Mouse (Mus musculus) heart, postnatal 36 days (tissue): ENCODE measurements around the gene Ccnd2. TPM values are rescaled to one million over a fixed set of nuclear protein-coding genes. Genes with fewer than 3 reads are reported as not detected.

Source experiments
- DNase-seq, 2 experiments: peaks; one replicate each; pipeline ENCODE4 v3.0.0; 2021 to 2022
- intact Hi-C: fragments of 180-260 bp; cut with DNase I; formaldehyde crosslinking; loops from one replicate; pipeline ENCODE4 v1.15.1; 2025
- total RNA-seq, 2 experiments: library from RNA; stranded (reverse); gene quantifications; 2 replicates each; pipeline ENCODE4 v1.2.3; 2021

Ccnd2 gene
- 100 to 1,000 TPM; 107 to 138 TPM for total RNA-seq

- peak; percentile 59 to 68 for DNase-seq
These were observed at the start of gene Ccnd2 for GRCm38 (mm10) chr6:127152106-127152951. Gene Ccnd2, minus strand, starts transcription at chr6:127152193.

DNA sequence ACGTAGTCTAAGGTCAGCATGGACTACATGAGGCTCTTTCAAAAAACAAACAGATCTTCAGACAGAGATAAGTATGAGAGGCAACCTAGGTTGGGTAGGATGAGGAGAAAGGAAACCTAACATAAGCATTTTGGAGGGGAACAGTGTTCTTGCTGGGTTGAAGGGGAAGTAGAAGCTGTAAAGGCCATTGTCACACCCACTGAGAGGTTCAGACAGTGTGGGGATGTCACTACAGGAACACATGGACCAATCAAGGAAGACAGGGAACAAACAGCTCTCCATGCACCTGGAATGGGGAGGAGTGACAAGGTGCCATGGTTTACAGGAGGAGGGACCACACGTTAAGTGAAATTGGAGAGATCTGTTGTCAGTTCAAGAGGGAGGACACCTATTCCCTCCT lies 45.0 kb upstream of the Ccnd2 start:
- DNase-seq: no peak
- intact Hi-C loops: no loop called here

More at GRCm38 (mm10) chr6:127152106-127152951, at the start of gene Ccnd2:
- intact Hi-C loops: no loop called here

DNA sequence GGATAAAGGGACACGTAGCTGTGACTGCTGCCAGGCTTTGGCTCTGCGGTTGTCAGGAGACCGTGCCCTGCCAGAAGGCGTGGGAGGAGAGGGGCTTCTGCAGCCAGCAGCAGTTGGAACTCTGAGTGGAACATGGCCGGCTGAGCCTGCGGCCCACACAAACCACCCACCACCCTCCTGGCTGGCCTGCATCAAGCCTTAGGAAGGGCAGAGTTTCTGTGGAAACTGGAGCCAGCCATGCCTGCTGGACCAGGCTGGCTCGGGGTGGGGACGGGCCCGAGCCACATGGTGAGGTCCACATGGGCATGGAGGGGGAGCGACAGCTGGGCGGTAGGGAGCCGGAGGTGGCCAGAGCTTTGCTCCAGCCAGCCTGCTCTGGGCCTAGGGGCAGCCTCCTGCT lies 29.3 kb upstream of the Ccnd2 start:
- DNase-seq: peak; percentile 25 to 29
- intact Hi-C loops: no loop called here

DNA sequence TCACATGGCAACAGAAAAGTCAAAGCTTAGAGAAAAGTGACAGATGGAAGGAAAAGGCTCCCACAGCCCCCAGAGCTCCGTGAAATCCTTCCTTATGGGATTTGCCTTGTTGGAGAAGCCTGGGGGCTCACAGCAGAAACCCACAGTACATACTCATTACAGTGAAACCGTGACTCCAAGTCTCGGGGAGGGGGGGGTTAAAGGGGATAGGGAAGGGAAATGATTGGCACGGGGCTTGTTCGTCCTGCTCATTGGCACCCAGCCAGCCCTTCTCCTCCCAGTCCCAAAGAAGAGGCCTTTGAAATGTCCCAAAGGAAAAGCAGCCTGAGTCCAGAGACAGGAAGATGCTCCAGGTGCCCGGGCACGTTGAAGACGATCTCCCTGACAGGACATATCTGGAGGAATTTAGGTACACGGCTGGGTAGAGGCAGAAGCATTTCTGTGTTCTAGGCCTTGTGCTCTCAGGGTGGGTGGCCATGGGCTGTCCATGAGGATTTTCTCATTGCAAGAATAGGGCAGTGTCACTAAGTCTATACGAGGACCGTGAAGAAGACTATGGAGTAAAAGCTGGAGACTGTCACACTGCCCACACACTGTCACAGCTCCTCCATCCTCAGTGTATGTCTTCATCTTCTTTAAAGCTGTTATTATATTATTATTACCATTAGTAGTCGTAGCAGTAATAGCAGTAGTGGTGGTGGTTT lies 27.2 kb upstream of the Ccnd2 start:
- intact Hi-C loops: no loop called here
- no peak for DNase-seq

GRCm38 (mm10) chr6:127177962-127178361 lies 26.0 kb upstream of the Ccnd2 start:
- intact Hi-C loops: no loop called here
- DNase-seq: no peak

DNA sequence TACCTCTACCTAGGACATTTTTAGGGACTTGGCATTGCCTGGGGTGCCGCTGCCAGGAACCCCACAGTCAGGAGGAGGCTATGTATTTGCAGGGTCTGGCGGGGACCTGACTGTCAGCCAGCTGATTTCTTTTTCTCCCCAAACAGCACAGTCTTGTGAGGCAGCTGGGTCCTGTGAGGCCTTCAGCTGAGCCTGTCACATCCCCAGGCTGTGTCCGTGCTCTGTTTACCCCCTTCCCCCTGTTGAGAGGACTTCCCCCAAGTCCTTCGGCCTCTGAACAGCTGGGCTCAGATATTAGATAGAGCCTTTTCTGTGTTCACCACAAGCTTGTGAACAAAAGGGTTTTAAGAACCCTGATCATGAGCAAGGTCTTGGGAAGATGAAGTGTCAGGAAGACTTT lies 25.4 kb upstream of the Ccnd2 start:
- DNase-seq: no peak
- intact Hi-C loops: no loop called here

GRCm38 (mm10) chr6:127172461-127172860 lies 20.5 kb upstream of the Ccnd2 start:
- intact Hi-C loops: no loop called here
- no peak for DNase-seq

DNA sequence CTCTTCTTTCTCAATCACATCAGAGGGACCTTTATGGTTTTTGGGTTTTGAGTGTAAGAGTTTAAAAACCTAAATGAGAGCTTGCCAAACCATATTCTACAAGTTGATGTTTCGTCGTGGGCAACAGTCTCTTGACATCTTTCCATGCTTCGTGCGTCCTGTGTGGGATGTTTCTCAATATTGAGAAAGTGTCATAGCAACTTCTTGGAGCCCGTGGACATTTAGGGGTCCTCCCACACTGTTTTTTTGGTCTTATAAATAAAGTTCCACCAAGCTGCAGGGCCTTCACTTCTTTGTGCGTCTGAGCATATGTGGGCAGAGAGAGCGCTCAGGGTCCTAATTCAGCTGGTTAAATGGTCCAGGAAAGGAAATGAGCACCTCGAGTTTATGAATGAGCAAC lies 18.7 kb upstream of the Ccnd2 start:
- intact Hi-C loops: no loop called here
- DNase-seq: no peak

GRCm38 (mm10) chr6:127165663-127166062 lies 13.7 kb upstream of the Ccnd2 start:
- intact Hi-C loops: no loop called here
- no peak for DNase-seq

- intact Hi-C loops: no loop called here
These were observed 10.8 kb upstream of the Ccnd2 start for GRCm38 (mm10) chr6:127162842-127163241.

GRCm38 (mm10) chr6:127157321-127157720 lies 5.3 kb upstream of the Ccnd2 start:
- intact Hi-C loops: no loop called here
- DNase-seq: no peak

More at GRCm38 (mm10) chr6:127162842-127163241, 10.8 kb upstream of the Ccnd2 start:
- no peak for DNase-seq

DNA sequence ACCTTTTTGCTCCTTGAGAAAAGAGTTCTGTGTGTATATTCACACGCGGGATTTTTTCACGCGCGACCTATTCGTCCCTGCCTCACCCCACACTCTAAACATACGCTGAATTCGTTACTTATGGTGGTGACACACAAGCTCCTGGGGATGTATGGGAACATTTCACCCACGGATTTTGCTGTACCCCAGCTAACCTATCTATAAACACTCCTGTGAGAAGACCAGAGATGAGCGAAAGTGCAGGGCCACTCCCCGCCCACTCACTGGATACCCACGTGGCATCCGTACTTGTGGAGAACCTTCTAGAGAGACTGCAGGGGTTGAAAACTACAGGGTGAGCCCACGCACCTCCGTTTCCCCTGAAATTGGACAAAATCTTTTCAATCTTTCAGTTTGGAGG lies 3.5 kb upstream of the Ccnd2 start:
- DNase-seq: peak in 1 of 2 experiments; percentile 35
- intact Hi-C loops: no loop called here

DNA sequence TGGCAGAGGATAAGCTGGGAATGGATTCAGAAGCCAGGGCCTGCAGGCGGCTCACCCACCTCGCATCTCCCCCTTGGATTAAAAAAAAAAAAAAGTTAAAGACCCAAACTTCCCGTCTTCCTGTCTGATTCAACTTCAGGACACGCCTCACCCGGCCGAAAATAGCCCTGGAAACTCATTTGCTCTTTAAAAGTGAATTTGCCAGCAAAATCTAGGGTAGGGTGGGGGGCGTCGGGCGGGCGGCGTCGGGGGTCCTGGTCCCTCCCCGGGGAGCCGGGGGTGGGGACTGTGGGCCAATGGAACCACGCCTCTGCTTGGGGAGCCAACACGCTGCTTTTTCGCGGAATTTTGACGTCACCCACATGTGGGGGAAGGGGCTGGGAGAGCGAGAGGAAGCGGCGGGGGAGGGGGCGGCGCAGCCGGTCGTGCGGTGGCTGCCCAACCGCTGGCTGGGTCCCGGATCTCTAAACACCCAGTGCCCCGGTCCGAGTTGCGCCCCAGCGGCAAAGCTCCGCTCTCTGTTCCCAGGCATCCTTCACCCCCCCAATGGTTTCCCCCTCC lies 2.8 kb upstream of the Ccnd2 start:
- intact Hi-C loops: no loop called here

GRCm38 (mm10) chr6:127153972-127154707 lies 2.1 kb upstream of the Ccnd2 start:
- intact Hi-C loops: no loop called here
- peak; percentile 33 to 35 for DNase-seq

More for the DNA sequence above, 2.8 kb upstream of the Ccnd2 start:
- peak; percentile 71 for DNase-seq

GRCm38 (mm10) chr6:127153296-127153800 lies 1.4 kb upstream of the Ccnd2 start:
- DNase-seq: peak; percentile 44 to 59
- intact Hi-C loops: no loop called here

DNA sequence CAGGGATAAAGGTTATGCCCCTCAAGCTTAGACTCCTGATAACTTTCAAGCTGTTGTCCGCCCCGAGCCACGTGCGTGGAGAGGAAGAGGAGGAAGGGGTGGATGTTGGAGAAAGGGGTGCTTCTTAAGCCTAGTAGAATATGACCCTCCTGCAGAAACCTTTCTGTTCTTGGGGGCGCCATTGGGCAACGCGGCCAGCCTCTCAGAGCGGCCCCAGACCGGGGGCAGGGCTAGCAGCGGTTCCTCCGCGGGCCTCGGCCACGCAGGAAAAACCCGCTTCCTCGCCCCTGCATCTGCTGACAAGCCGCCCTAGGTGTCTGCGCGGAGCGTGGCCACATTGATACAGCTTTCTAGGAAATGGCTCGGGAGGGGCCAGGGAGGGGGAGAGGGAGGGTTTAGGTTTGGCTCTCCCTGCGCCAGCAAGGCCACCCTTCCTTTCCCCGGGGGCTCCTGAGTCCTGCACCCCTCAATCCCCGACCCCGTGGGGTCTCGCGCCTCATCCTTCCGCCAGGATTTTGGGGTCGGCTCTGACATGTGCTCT lies 358 bp downstream of the Ccnd2 start:
- peak; percentile 43 to 63 for DNase-seq
- intact Hi-C loops: no loop called here

DNA sequence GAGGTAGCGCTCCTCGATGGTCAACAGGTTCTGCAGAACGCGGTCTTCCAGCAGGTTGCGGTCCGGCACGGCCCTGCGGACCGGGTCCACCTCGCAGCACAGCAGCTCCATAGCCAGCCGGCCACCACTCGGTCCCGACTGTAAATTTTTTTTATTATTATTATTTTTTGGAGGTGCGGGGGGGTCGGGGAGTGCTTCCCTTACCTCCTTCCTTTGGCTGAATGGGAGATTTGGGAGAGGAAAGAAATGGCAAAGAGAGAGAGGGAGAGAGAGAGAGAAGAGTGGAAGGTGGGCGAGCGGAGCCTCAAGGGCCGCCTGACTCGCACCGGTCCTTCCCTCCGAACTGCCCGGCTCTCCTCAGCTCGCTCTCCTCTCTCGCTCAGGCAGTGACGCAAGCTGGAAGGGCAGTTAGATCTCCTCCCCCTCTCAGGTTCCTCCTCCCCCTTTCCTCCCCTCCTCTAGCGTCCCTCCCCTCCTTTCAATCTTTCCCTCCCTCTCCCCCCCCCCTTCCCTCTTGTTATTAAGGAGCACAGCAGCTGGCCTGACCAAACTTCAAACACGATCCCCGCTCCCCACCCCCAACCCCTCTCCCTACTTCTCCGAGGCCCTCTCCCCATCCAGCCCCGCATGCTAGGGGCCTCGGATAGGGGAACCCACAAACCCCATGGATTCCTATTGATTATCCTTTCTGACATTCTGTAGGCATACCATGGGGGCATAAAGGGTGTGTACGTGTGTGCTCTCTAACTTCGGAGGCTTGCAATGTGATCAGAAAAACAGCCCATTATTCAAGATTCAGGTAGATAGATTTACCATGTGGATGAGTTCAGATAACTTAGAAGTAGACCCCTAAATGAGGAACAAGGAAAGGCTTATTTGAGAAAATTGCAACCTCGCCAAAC lies 1.1 kb downstream of the Ccnd2 start:
- peak; percentile 77 to 82 for DNase-seq
- intact Hi-C loops: no loop called here

- intact Hi-C loops: loop anchor here (2.0 to 5.0 kb wide), 3 partner anchors 67 to 297 kb away; partner anchors contain the start of gene Parp11
- DNase-seq: peak; percentile 42 to 52
These were observed 1.9 kb downstream of the Ccnd2 start for GRCm38 (mm10) chr6:127149944-127150662.
